8 mouse cellular contexts compared by ENCODE assay signal in genomic region chr17:93141125-93141524, GRCm38 (mm10). TPM values are rescaled to one million over a fixed set of nuclear protein-coding genes. Genes with fewer than 3 reads are reported as not detected.
DNase-seq lines count a peak whose midpoint lies in the region; ATAC-seq and TF ChIP-seq lines count a peak whose summit lies in the region.

No protein-coding gene starts in this region.

- H3K4me2 ChIP-seq in intestine, postnatal 0 days (replicated peaks; ENCODE audit: low read depth) = no peak overlapping the region
- H3K4me2 ChIP-seq in intestine, embryonic 15.5 days (replicated peaks) = no peak overlapping the region
- H3K4me2 ChIP-seq in forebrain, embryonic 14.5 days (ENCODE audit: low read length) = no peak overlapping the region
- no peak overlapping the region for H3K4me2 ChIP-seq in neural tube, embryonic 12.5 days (replicated peaks)

- H3K9me3 ChIP-seq in intestine, postnatal 0 days (ENCODE audit: control insufficient read depth) = no peaks in the 10 kb centered on the region
- H3K9me3 ChIP-seq in intestine, embryonic 15.5 days = no peaks in the 10 kb centered on the region
- no peaks in the 10 kb centered on the region for H3K9me3 ChIP-seq in forebrain, embryonic 14.5 days (replicated peaks; ENCODE audit: control insufficient read depth, low read length)
- H3K9me3 ChIP-seq in neural tube, embryonic 12.5 days = no peaks in the 10 kb centered on the region

- H3K9ac ChIP-seq in intestine, postnatal 0 days (ENCODE audit: low read depth, low read length) = no peak overlapping the region
- H3K9ac ChIP-seq in intestine, embryonic 15.5 days = no peak overlapping the region
- no peak overlapping the region for H3K9ac ChIP-seq in forebrain, embryonic 14.5 days (ENCODE audit: low read length)
- H3K9ac ChIP-seq in neural tube, embryonic 12.5 days = no peak overlapping the region

- H3K4me3 ChIP-seq in intestine, postnatal 0 days (ENCODE audit: low read depth, low read length) = no peak overlapping the region
- no peak overlapping the region for H3K4me3 ChIP-seq in intestine, embryonic 15.5 days (replicated peaks)
- H3K4me3 ChIP-seq in forebrain, embryonic 14.5 days (ENCODE audit: low read depth, low read length) = no peak overlapping the region
- H3K4me3 ChIP-seq in neural tube, embryonic 12.5 days = no peak overlapping the region

- H3K27me3 ChIP-seq in intestine, postnatal 0 days (replicated peaks; ENCODE audit: control insufficient read depth, insufficient read depth, low read length) = no peaks in the 10 kb centered on the region
- H3K27me3 ChIP-seq in intestine, embryonic 15.5 days (replicated peaks) = no peaks in the 10 kb centered on the region
- no peaks in the 10 kb centered on the region for H3K27me3 ChIP-seq in forebrain, embryonic 14.5 days (replicated peaks; ENCODE audit: control insufficient read depth, insufficient read depth, low read length)
- H3K27me3 ChIP-seq in neural tube, embryonic 12.5 days (replicated peaks) = no peaks in the 10 kb centered on the region

- 19% methylated on average over 3 of the region's 3 CpGs for WGBS in intestine, postnatal 0 days
- WGBS in intestine, embryonic 15.5 days = 31% methylated on average over 3 of the region's 3 CpGs
- 22% methylated on average over 3 of the region's 3 CpGs for WGBS in forebrain, embryonic 14.5 days
- WGBS in neural tube, embryonic 12.5 days = 28% methylated on average over 3 of the region's 3 CpGs

- H3K27ac ChIP-seq in intestine, postnatal 0 days (ENCODE audit: low read depth, low read length) = no peak overlapping the region
- no peak overlapping the region for H3K27ac ChIP-seq in intestine, embryonic 15.5 days
- H3K27ac ChIP-seq in forebrain, embryonic 14.5 days (ENCODE audit: low read depth, low read length) = no peak overlapping the region
- H3K27ac ChIP-seq in neural tube, embryonic 12.5 days = no peak overlapping the region

- TF ChIP-seq CTCF in intestine, postnatal 0 days (IDR thresholded peaks at IDR 0.05; ENCODE audit: low read depth) = peak; percentile 61

- H3K4me1 ChIP-seq in intestine, postnatal 0 days (replicated peaks; ENCODE audit: control insufficient read depth, insufficient read depth, low read length) = no peaks in the 10 kb centered on the region
- H3K4me1 ChIP-seq in intestine, embryonic 15.5 days (replicated peaks) = no peaks in the 10 kb centered on the region
- no peaks in the 10 kb centered on the region for H3K4me1 ChIP-seq in forebrain, embryonic 14.5 days (ENCODE audit: control insufficient read depth, insufficient read depth, low read length)
- H3K4me1 ChIP-seq in neural tube, embryonic 12.5 days = no peaks in the 10 kb centered on the region

- H3K36me3 ChIP-seq in intestine, postnatal 0 days (ENCODE audit: control insufficient read depth, insufficient read depth) = no peaks in the 10 kb centered on the region
- no peaks in the 10 kb centered on the region for H3K36me3 ChIP-seq in intestine, embryonic 15.5 days
- no peaks in the 10 kb centered on the region for H3K36me3 ChIP-seq in forebrain, embryonic 14.5 days (ENCODE audit: control insufficient read depth, insufficient read depth, low read length)
- no peaks in the 10 kb centered on the region for H3K36me3 ChIP-seq in neural tube, embryonic 12.5 days

- peak; percentile 55 for DNase-seq in adrenal gland, postnatal 25 days
- DNase-seq in forebrain, embryonic 14.5 days (ENCODE audit: low spot score) = peak; percentile 72
- DNase-seq in layer of hippocampus, postnatal 10 days (ENCODE audit: low spot score in 2 of 2) = peak; percentile 75 to 82
- no peak for DNase-seq in natural killer cell, adult 2 months (ENCODE audit: low spot score in 2 of 2)
- DNase-seq in urinary bladder, postnatal 10 days (ENCODE audit: low spot score) = no peak

- no peak for ATAC-seq in intestine, postnatal 0 days
- no peak for ATAC-seq in intestine, embryonic 15.5 days
- ATAC-seq in forebrain, embryonic 14.5 days = peak; percentile 70
- ATAC-seq in neural tube, embryonic 12.5 days (ENCODE audit: low FRiP score, low read depth) = peak; percentile 74; the same call in 1 of the 2 replicates

RNA-seq across cellular contexts. Expression of gene Adcyap1, which starts 57.7 kb away (rescaled TPM):
- 0.89 and 0.99 TPM in 2 replicates for polyA plus RNA-seq in intestine, postnatal 0 days (2015; fragmentation: Nextera tagmentation; extraction: Ambion mirVana)
- 1.1 and 1.2 TPM in 2 replicates for polyA plus RNA-seq in intestine, embryonic 15.5 days (2015; fragmentation: Nextera tagmentation; extraction: Ambion mirVana)
- not detected in 2 replicates for total RNA-seq in adrenal gland, postnatal 25 days (2021)
- polyA plus RNA-seq in forebrain, embryonic 14.5 days (2014; fragmentation: Nextera tagmentation; extraction: Ambion mirVana) = 9.6 and 10.9 TPM in 2 replicates
- total RNA-seq in layer of hippocampus, postnatal 10 days (2021) = 10 to 100 TPM; 13.8 to 21.3 TPM
- 19.0 and 23.3 TPM in 2 replicates for polyA plus RNA-seq in neural tube, embryonic 12.5 days (2016; fragmentation: Nextera tagmentation; extraction: Ambion mirVana)

Comparison
In these comparisons a context has a peak if more than half of its experiments do, and no peak if none do; other contexts are left out.
1. ATAC-seq: peak in forebrain, embryonic 14.5 days (single experiment) and neural tube, embryonic 12.5 days (single experiment); none in intestine, postnatal 0 days (single experiment) and intestine, embryonic 15.5 days (single experiment).
2. DNase-seq: peak in adrenal gland, postnatal 25 days (single experiment), forebrain, embryonic 14.5 days (single experiment) and layer of hippocampus, postnatal 10 days (2 of 2); none in natural killer cell, adult 2 months (0 of 2) and urinary bladder, postnatal 10 days (single experiment).